Mouse (Mus musculus) neural tube, embryonic 15.5 days (tissue): Measurements from ENCODE around the gene Tarbp1. TPM values are rescaled to one million over a fixed set of nuclear protein-coding genes. Genes with fewer than 3 reads are reported as not detected.
A peak's percentile ranks its signal among the peaks of the same experiment; 100 is the strongest.
"Not testable (repeated sequence)": the region's sequence is repeated elsewhere in the genome, so short reads cannot be mapped to it uniquely, and the experiment has no call there.

Experiments
- ATAC-seq: fragments of 200-750 bp; cut with Nextera tagmentation; 2 replicates; pipeline ENCODE4 v1.8.0; 2017; ENCODE audit warnings: mild to moderate bottlenecking, moderate TSS enrichment, moderate library complexity; ENCODE audit not compliant: low FRiP score
- H3K27ac ChIP-seq: fragments of 300-500 bp; sonication (generic); replicated peaks from 2 replicates; pipeline ENCODE4 v1.5.1; 2015; ENCODE audit warnings: mild to moderate bottlenecking, inconsistent platforms
- H3K27me3 ChIP-seq: fragments of 300-500 bp; sonication (generic); replicated peaks from 2 replicates; pipeline ENCODE4 v1.6.1; 2015; ENCODE audit warnings: inconsistent platforms
- H3K36me3 ChIP-seq: fragments of 300-500 bp; sonication (generic); 2 replicates; pipeline ENCODE4 v1.6.1; 2015; ENCODE audit warnings: inconsistent platforms
- H3K4me1 ChIP-seq: fragments of 300-500 bp; sonication (generic); 2 replicates; pipeline ENCODE4 v1.6.1; 2015; ENCODE audit warnings: inconsistent platforms
- H3K4me2 ChIP-seq: fragments of 300-500 bp; sonication (generic); 2 replicates; pipeline ENCODE4 v1.6.1; 2015; ENCODE audit warnings: inconsistent platforms, mild to moderate bottlenecking, moderate library complexity
- H3K4me3 ChIP-seq: fragments of 300-500 bp; sonication (generic); replicated peaks from 2 replicates; pipeline ENCODE4 v1.5.1; 2015; ENCODE audit warnings: mild to moderate bottlenecking, inconsistent platforms
- H3K9ac ChIP-seq: fragments of 300-500 bp; sonication (generic); replicated peaks from 2 replicates; pipeline ENCODE4 v1.6.1; 2015; ENCODE audit warnings: mild to moderate bottlenecking, inconsistent platforms
- H3K9me3 ChIP-seq: fragments of 300-500 bp; sonication (generic); replicated peaks from 2 replicates; pipeline ENCODE4 v1.6.1; 2016; ENCODE audit warnings: inconsistent platforms
- WGBS: fragments of 180-500 bp; shearing (Covaris S2); methylation state at CpG from one replicate; pipeline ENCODE4 v1.1.7; 2015; ENCODE audit warnings: mixed read lengths; 5-methylcytosine and 5-hydroxymethylcytosine counted together
- polyA plus RNA-seq: library from polyadenylated mRNA; unstranded; fragments of >200 nt; fragmentation: Nextera tagmentation; extraction: Ambion mirVana; gene quantifications from 2 replicates; pipeline ENCODE4 v1.2.1, GENCODE M21; 2015

The Tarbp1 gene
- polyA plus RNA-seq, 1 experiment from 2014 or later: 1.6 TPM

- 39% methylated on average over 8 of the region's 8 CpGs for WGBS
- no peaks in the 10 kb centered on the region for H3K9me3 ChIP-seq
- no peaks in the 10 kb centered on the region for H3K27me3 ChIP-seq
- no peak overlapping the region for H3K4me2 ChIP-seq
- no peak overlapping the region for H3K27ac ChIP-seq
- H3K36me3 ChIP-seq: no peaks in the 10 kb centered on the region
- peak; percentile 47 for ATAC-seq
- 0 out of 2 replicates have a peak, but pooled peaks cover 2% of the 10 kb centered on the region for H3K4me1 ChIP-seq
- H3K9ac ChIP-seq: no peak overlapping the region
- no peak overlapping the region for H3K4me3 ChIP-seq
Observed at GRCm38 (mm10) chr8:126481494-126482347, 6.9 kb upstream of the Tarbp1 start.

GRCm38 (mm10) chr8:126480366-126480765 is 5.5 kb upstream of the Tarbp1 start:
- Histone ChIP-seq H3K4me1 (0 out of 2 replicates have a peak, but pooled peaks cover 2% of the 10 kb centered on the region), H3K36me3 (no peaks in the 10 kb centered on the region), H3K4me3 (no peak overlapping the region), H3K9me3 (no peaks in the 10 kb centered on the region), H3K9ac (no peak overlapping the region), H3K4me2 (no peak overlapping the region), H3K27ac (no peak overlapping the region), H3K27me3 (0 out of 2 replicates have a peak, but pooled peaks cover 3% of the 10 kb centered on the region)
- ATAC-seq: no peak
- 89% methylated on average over 2 of the region's 2 CpGs for whole genome bisulfite sequencing

- no peaks in the 10 kb centered on the region for H3K9me3 ChIP-seq
- H3K27ac ChIP-seq: no peak overlapping the region
- 67% methylated on average over 3 of the region's 3 CpGs for WGBS
- no peak overlapping the region for H3K4me3 ChIP-seq
- no peak overlapping the region for H3K9ac ChIP-seq
- peaks cover 10% of the 10 kb centered on the region for H3K4me1 ChIP-seq
- no peak for ATAC-seq
- no peaks in the 10 kb centered on the region for H3K36me3 ChIP-seq
- H3K4me2 ChIP-seq: no peak overlapping the region
- 0 out of 2 replicates have a peak, but pooled peaks cover 3% of the 10 kb centered on the region for H3K27me3 ChIP-seq
Observed at GRCm38 (mm10) chr8:126478714-126479113, 3.8 kb upstream of the Tarbp1 start.

GRCm38 (mm10) chr8:126476151-126476855 is 1.4 kb upstream of the Tarbp1 start:
- not testable (repeated sequence) for H3K36me3 ChIP-seq, H3K4me2 ChIP-seq, H3K27me3 ChIP-seq, H3K27ac ChIP-seq, H3K9me3 ChIP-seq, H3K9ac ChIP-seq, H3K4me3 ChIP-seq, ATAC-seq
- 54% methylated on average over 29 of the region's 29 CpGs for WGBS
- peaks cover 24% of the 10 kb centered on the region for H3K4me1 ChIP-seq

GRCm38 (mm10) chr8:126475738-126476137 is 873 bp upstream of the Tarbp1 start:
- ATAC-seq, H3K9ac ChIP-seq, H3K9me3 ChIP-seq, H3K4me3 ChIP-seq, H3K27me3 ChIP-seq, H3K27ac ChIP-seq, H3K36me3 ChIP-seq, H3K4me2 ChIP-seq: not testable (repeated sequence)
- H3K4me1 ChIP-seq: peaks cover 24% of the 10 kb centered on the region
- WGBS: 48% methylated on average over 8 of the region's 8 CpGs

GRCm38 (mm10) chr8:126473802-126474298 is 1.0 kb downstream of the Tarbp1 start:
- 0 out of 2 replicates have a peak, but pooled peaks cover 3% of the 10 kb centered on the region for H3K27me3 ChIP-seq
- 13% methylated on average over 16 of the region's 16 CpGs for WGBS
- peak overlapping the region; percentile 56 for H3K9ac ChIP-seq
- no peak; the same call in 1 of the 2 replicates for ATAC-seq
- peak overlapping the region; percentile 92 for H3K27ac ChIP-seq
- H3K9me3 ChIP-seq: no peaks in the 10 kb centered on the region
- peaks cover 18% of the 10 kb centered on the region for H3K36me3 ChIP-seq
- H3K4me1 ChIP-seq: peaks cover 24% of the 10 kb centered on the region
- peak overlapping the region; percentile 68 for H3K4me3 ChIP-seq
- peak overlapping the region; percentile 74 for H3K4me2 ChIP-seq

- H3K4me3 ChIP-seq: no peak overlapping the region
- H3K4me2 ChIP-seq: no peak overlapping the region
- H3K9ac ChIP-seq: no peak overlapping the region
- H3K9me3 ChIP-seq: no peaks in the 10 kb centered on the region
- WGBS: 86% methylated on average over 7 of the region's 7 CpGs
- peaks cover 60% of the 10 kb centered on the region for H3K36me3 ChIP-seq
- H3K27me3 ChIP-seq: no peaks in the 10 kb centered on the region
- H3K27ac ChIP-seq: no peak overlapping the region
- no peak for ATAC-seq
- H3K4me1 ChIP-seq: no peaks in the 10 kb centered on the region
Observed at GRCm38 (mm10) chr8:126464071-126464470, 10.8 kb downstream of the Tarbp1 start.

GRCm38 (mm10) chr8:126461735-126462134 is 13.1 kb downstream of the Tarbp1 start:
- Histone ChIP-seq H3K27ac (no peak overlapping the region), H3K36me3 (peaks cover 65% of the 10 kb centered on the region), H3K4me3 (no peak overlapping the region), H3K9me3 (no peaks in the 10 kb centered on the region), H3K4me2 (no peak overlapping the region), H3K9ac (no peak overlapping the region), H3K4me1 (no peaks in the 10 kb centered on the region), H3K27me3 (no peaks in the 10 kb centered on the region)
- no peak for ATAC-seq
- WGBS: 79% methylated on average over 7 of the region's 7 CpGs

GRCm38 (mm10) chr8:126460274-126460673 is 14.6 kb downstream of the Tarbp1 start:
- peaks cover 66% of the 10 kb centered on the region for H3K36me3 ChIP-seq
- H3K27me3 ChIP-seq: no peaks in the 10 kb centered on the region
- H3K9ac ChIP-seq: no peak overlapping the region
- H3K27ac ChIP-seq: no peak overlapping the region
- H3K9me3 ChIP-seq: no peaks in the 10 kb centered on the region
- no peak for ATAC-seq
- H3K4me1 ChIP-seq: no peaks in the 10 kb centered on the region
- WGBS: 60% methylated on average over 3 of the region's 3 CpGs
- H3K4me3 ChIP-seq: no peak overlapping the region
- H3K4me2 ChIP-seq: no peak overlapping the region

- 85% methylated on average over 7 of the region's 7 CpGs for WGBS
- Histone ChIP-seq H3K4me2 (no peak overlapping the region), H3K4me3 (no peak overlapping the region), H3K27me3 (no peaks in the 10 kb centered on the region), H3K36me3 (peaks cover 72% of the 10 kb centered on the region), H3K9me3 (no peaks in the 10 kb centered on the region), H3K9ac (no peak overlapping the region), H3K4me1 (no peaks in the 10 kb centered on the region), H3K27ac (no peak overlapping the region)
- ATAC-seq: no peak
Observed at GRCm38 (mm10) chr8:126455383-126455782, 19.5 kb downstream of the Tarbp1 start.

GRCm38 (mm10) chr8:126451158-126451557 is 23.7 kb downstream of the Tarbp1 start:
- H3K9ac ChIP-seq: no peak overlapping the region
- H3K27me3 ChIP-seq: no peaks in the 10 kb centered on the region
- no peak for ATAC-seq
- H3K9me3 ChIP-seq: no peaks in the 10 kb centered on the region
- 93% methylated on average over 8 of the region's 8 CpGs for WGBS
- peaks cover 76% of the 10 kb centered on the region for H3K36me3 ChIP-seq
- H3K4me3 ChIP-seq: no peak overlapping the region
- H3K4me2 ChIP-seq: no peak overlapping the region
- H3K4me1 ChIP-seq: no peaks in the 10 kb centered on the region
- H3K27ac ChIP-seq: no peak overlapping the region
